Mouse (Mus musculus) neural tube, embryonic 14.5 days (tissue): ENCODE measurements around the gene 2810408A11Rik. TPM values are rescaled to one million over a fixed set of nuclear protein-coding genes. Genes with fewer than 3 reads are reported as not detected.

ENCODE experiments used
- ATAC-seq: fragments of 200-750 bp; cut with Nextera tagmentation; 2 replicates; pipeline ENCODE4 v1.8.0; 2017; ENCODE audit warnings: low read depth, mild to moderate bottlenecking, moderate TSS enrichment, moderate library complexity
- H3K27ac ChIP-seq: fragments of 300-500 bp; sonication (generic); 2 replicates; pipeline ENCODE4 v1.5.1; 2014; ENCODE audit warnings: low read depth, mild to moderate bottlenecking, control low read depth, low read length, moderate library complexity, mixed read lengths
- H3K27me3 ChIP-seq: fragments of 300-500 bp; sonication (generic); 2 replicates; pipeline ENCODE4 v1.6.1; 2014; ENCODE audit warnings: low read length; ENCODE audit not compliant: control insufficient read depth, insufficient read depth
- H3K36me3 ChIP-seq: fragments of 300-500 bp; sonication (generic); 2 replicates; pipeline ENCODE4 v1.6.1; 2014; ENCODE audit warnings: low read length, mixed read lengths; ENCODE audit not compliant: control insufficient read depth, insufficient read depth
- H3K4me1 ChIP-seq: fragments of 300-500 bp; sonication (generic); 2 replicates; pipeline ENCODE4 v1.6.1; 2014; ENCODE audit warnings: low read length; ENCODE audit not compliant: control insufficient read depth, insufficient read depth
- H3K4me2 ChIP-seq: fragments of 300-500 bp; sonication (generic); 2 replicates; pipeline ENCODE4 v1.6.1; 2014; ENCODE audit warnings: mild to moderate bottlenecking, low read depth, low read length, control low read depth
- H3K4me3 ChIP-seq: fragments of 300-500 bp; sonication (generic); 2 replicates; pipeline ENCODE4 v1.5.1; 2014; ENCODE audit warnings: low read depth, low read length, control low read depth, mixed read lengths
- H3K9ac ChIP-seq: fragments of 300-500 bp; sonication (generic); replicated peaks from 2 replicates; pipeline ENCODE4 v1.6.1; 2014; ENCODE audit warnings: low read depth, mild to moderate bottlenecking, control low read depth, low read length, mixed read lengths
- H3K9me3 ChIP-seq: fragments of 300-500 bp; sonication (generic); 2 replicates; pipeline ENCODE4 v1.6.1; 2016; ENCODE audit warnings: low read length; ENCODE audit not compliant: control insufficient read depth
- WGBS: fragments of 180-500 bp; shearing (Covaris S2); extraction: QIAGEN DNeasy Blood & Tissue Kit; methylation state at CpG from one replicate; pipeline ENCODE4 v1.1.7; 2014; 5-methylcytosine and 5-hydroxymethylcytosine counted together
- polyA plus RNA-seq: library from polyadenylated mRNA; unstranded; fragments of >200 nt; fragmentation: Nextera tagmentation; extraction: Ambion mirVana; gene quantifications from 2 replicates; pipeline ENCODE4 v1.2.1, GENCODE M21; 2014

Gene 2810408A11Rik
- polyA plus RNA-seq, 1 experiment from 2014 or later, result 7.8 TPM

- Histone ChIP-seq H3K4me1 (peaks cover 12% of the 10 kb centered on the region; the same call in 1 of the 2 replicates), H3K4me2 (no peak within 1 kb of the TSS), H3K27ac (no peak within 1 kb of the TSS), H3K9ac (no peak within 1 kb of the TSS), H3K36me3 (no peaks in the 10 kb centered on the region), H3K9me3 (no peaks in the 10 kb centered on the region), H3K27me3 (no peaks in the 10 kb centered on the region), H3K4me3 (no peak within 1 kb of the TSS)
- ATAC-seq, result no peak
- 80% methylated on average over 4 of the region's 4 CpGs for WGBS
Observed at GRCm38 (mm10) chr11:69895291-69895690, 5.5 kb downstream of the 2810408A11Rik start, which contains the start of gene Acap1. Gene Acap1 (minus strand): TSS chr11:69895539.

- Histone ChIP-seq H3K9ac (no peak overlapping the region), H3K27me3 (no peaks in the 10 kb centered on the region), H3K36me3 (no peaks in the 10 kb centered on the region), H3K4me1 (peaks cover 9% of the 10 kb centered on the region; the same call in 1 of the 2 replicates), H3K4me3 (no peak overlapping the region), H3K4me2 (no peak overlapping the region), H3K9me3 (no peaks in the 10 kb centered on the region), H3K27ac (no peak overlapping the region)
- 83% methylated on average over 5 of the region's 5 CpGs for WGBS
- no peak for ATAC-seq
Observed at GRCm38 (mm10) chr11:69894671-69895070, 6.1 kb downstream of the 2810408A11Rik start.

- ATAC-seq, result no peak
- WGBS, result 68% methylated on average over 4 of the region's 4 CpGs
Observed at GRCm38 (mm10) chr11:69891482-69891881, 9.3 kb downstream of the 2810408A11Rik start.

GRCm38 (mm10) chr11:69886907-69887635 is 13.7 kb downstream of the 2810408A11Rik start:
- H3K9me3 ChIP-seq, result no peaks in the 10 kb centered on the region
- no peaks in the 10 kb centered on the region for H3K4me1 ChIP-seq
- H3K4me3 ChIP-seq, result no peak overlapping the region
- H3K36me3 ChIP-seq, result no peaks in the 10 kb centered on the region
- no peaks in the 10 kb centered on the region for H3K27me3 ChIP-seq
- no peak for ATAC-seq
- no peak overlapping the region for H3K27ac ChIP-seq
- H3K9ac ChIP-seq, result no peak overlapping the region
- WGBS, result 77% methylated on average over 8 of the region's 8 CpGs
- H3K4me2 ChIP-seq, result no peak overlapping the region

More at GRCm38 (mm10) chr11:69891482-69891881, 9.3 kb downstream of the 2810408A11Rik start:
- Histone ChIP-seq H3K9me3 (no peaks in the 10 kb centered on the region), H3K4me2 (no peak overlapping the region), H3K27ac (no peak overlapping the region), H3K4me1 (no peaks in the 10 kb centered on the region), H3K27me3 (no peaks in the 10 kb centered on the region), H3K9ac (no peak overlapping the region), H3K4me3 (no peak overlapping the region), H3K36me3 (no peaks in the 10 kb centered on the region)

GRCm38 (mm10) chr11:69884663-69885062 is 16.1 kb downstream of the 2810408A11Rik start:
- no peaks in the 10 kb centered on the region for H3K36me3 ChIP-seq
- H3K4me3 ChIP-seq, result no peak overlapping the region
- no peak overlapping the region for H3K27ac ChIP-seq
- WGBS, result 75% methylated on average over 8 of the region's 8 CpGs
- ATAC-seq, result no peak
- H3K4me1 ChIP-seq, result peaks cover 5% of the 10 kb centered on the region; the same call in 1 of the 2 replicates
- no peak overlapping the region for H3K4me2 ChIP-seq
- H3K27me3 ChIP-seq, result no peaks in the 10 kb centered on the region
- no peak overlapping the region for H3K9ac ChIP-seq
- H3K9me3 ChIP-seq, result no peaks in the 10 kb centered on the region

GRCm38 (mm10) chr11:69884240-69884639 is 16.5 kb downstream of the 2810408A11Rik start:
- no peak overlapping the region for H3K4me3 ChIP-seq
- no peak overlapping the region for H3K4me2 ChIP-seq
- no peak overlapping the region for H3K27ac ChIP-seq
- H3K9ac ChIP-seq, result no peak overlapping the region
- H3K36me3 ChIP-seq, result no peaks in the 10 kb centered on the region
- peaks cover 5% of the 10 kb centered on the region; the same call in 1 of the 2 replicates for H3K4me1 ChIP-seq
- no peaks in the 10 kb centered on the region for H3K9me3 ChIP-seq
- no peaks in the 10 kb centered on the region for H3K27me3 ChIP-seq
- WGBS, result 84% methylated on average over 9 of the region's 9 CpGs
- no peak for ATAC-seq

- Histone ChIP-seq H3K9ac (no peak overlapping the region), H3K27ac (no peak overlapping the region), H3K36me3 (no peaks in the 10 kb centered on the region), H3K9me3 (no peaks in the 10 kb centered on the region), H3K27me3 (no peaks in the 10 kb centered on the region), H3K4me3 (no peak overlapping the region), H3K4me2 (no peak overlapping the region), H3K4me1 (peaks cover 5% of the 10 kb centered on the region; the same call in 1 of the 2 replicates)
- WGBS, result 90% methylated on average over 8 of the region's 8 CpGs
- ATAC-seq, result no peak
Observed at GRCm38 (mm10) chr11:69883527-69884151, 17.1 kb downstream of the 2810408A11Rik start.

GRCm38 (mm10) chr11:69883066-69883465 is 17.7 kb downstream of the 2810408A11Rik start:
- WGBS, result 62% methylated on average over 4 of the region's 4 CpGs
- peaks cover 5% of the 10 kb centered on the region; the same call in 1 of the 2 replicates for H3K4me1 ChIP-seq
- no peak overlapping the region for H3K9ac ChIP-seq
- H3K36me3 ChIP-seq, result no peaks in the 10 kb centered on the region
- no peaks in the 10 kb centered on the region for H3K9me3 ChIP-seq
- no peak overlapping the region for H3K4me2 ChIP-seq
- no peak overlapping the region for H3K27ac ChIP-seq
- no peaks in the 10 kb centered on the region for H3K27me3 ChIP-seq
- no peak for ATAC-seq
- H3K4me3 ChIP-seq, result no peak overlapping the region
